In the genomic region with DNA sequence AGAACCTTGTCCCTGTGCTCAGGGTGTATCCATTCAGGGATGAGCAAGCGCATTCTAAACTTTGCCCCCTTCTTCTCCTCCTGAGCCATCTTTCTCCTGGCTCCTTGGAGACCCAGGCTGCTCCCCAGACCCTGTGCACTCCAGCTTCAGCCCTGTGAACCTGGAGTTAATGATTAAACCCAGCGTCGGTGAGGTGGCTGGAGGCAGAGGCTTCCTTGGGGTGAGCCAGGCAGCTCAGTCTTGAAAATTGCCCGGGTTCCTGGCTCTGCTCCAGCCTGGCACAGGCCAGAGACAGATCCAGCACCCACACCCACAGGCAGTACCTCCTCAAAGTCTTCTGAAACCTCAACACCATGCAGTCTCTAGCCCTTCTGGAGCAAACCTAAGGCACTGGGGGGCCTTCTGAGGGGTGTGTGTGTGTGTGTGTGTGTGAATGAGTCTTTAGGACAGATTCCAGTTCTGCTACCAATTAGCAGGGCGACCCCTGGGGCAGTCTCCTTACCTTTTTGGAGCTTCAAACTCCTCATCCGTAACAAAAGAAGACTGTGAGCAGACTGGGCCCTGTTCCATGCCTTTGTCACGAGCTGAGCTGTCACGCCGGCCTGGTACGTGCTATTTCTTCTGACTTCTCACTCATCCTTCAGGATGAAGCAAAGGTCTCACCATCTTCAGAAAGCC, we compare ENCODE assay signal across 12 mouse cellular contexts. TPM values are rescaled to one million over a fixed set of nuclear protein-coding genes. Genes with fewer than 3 reads are reported as not detected.
DNase-seq lines count a peak whose midpoint lies in the region.
"Had no signal": no experiment of that assay in that cellular context is flagged by ENCODE, and none has a peak within 500 bp of the region (broad histone marks: within the 10 kb centered on the region; RNA-seq: fewer than 3 reads in every experiment).

No protein-coding gene starts in this region.

- peak; percentile 8 for DNase-seq in adrenal gland, adult 2 months
- no peak for DNase-seq in adrenal gland, adult (ENCODE audit: inconsistent age in 2 of 2, low spot score in 1 of 2)
- DNase-seq in urinary bladder, postnatal 25 days (ENCODE audit: low spot score): peak; percentile 26
- DNase-seq in urinary bladder, adult 2 months (ENCODE audit: low spot score): no peak
- DNase-seq in kidney, postnatal 4 days: peak; percentile 82 to 91
- DNase-seq in yolk sac, embryonic 10.5 days (ENCODE audit: low spot score): peak; percentile 87
- no peak for DNase-seq in spleen, postnatal 14 days (ENCODE audit: low spot score in 2 of 2)
- DNase-seq in gastrocnemius, postnatal 25 days: no peak
- DNase-seq: forebrain, postnatal 0 days; heart, adult 2 months; right cerebral cortex, adult 18-20 months had no signal

RNA-seq across cellular contexts. Expression of a gene that starts 29.9 kb away (rescaled TPM):
- total RNA-seq in adrenal gland, adult 2 months (2021): not detected
- polyA plus RNA-seq in adrenal gland, adult 2 months (2012; rRNA removed): 0.26 and 0.53 TPM in 2 replicates
- 11.7 and 12.5 TPM in 2 replicates for polyA plus RNA-seq in urinary bladder, adult 2 months (2012; rRNA removed)
- not detected for total RNA-seq in gastrocnemius, postnatal 25 days (2021)
- total RNA-seq: forebrain, postnatal 0 days; heart, adult 2 months; hematopoietic stem cell, adult 5-6 weeks had no signal

Comparison
In these comparisons a context has a peak if more than half of its experiments do, and no peak if none do; other contexts are left out.
1. DNase-seq: peak in adrenal gland, adult 2 months (single experiment), urinary bladder, postnatal 25 days (single experiment), kidney, postnatal 4 days (2 of 2) and yolk sac, embryonic 10.5 days (single experiment); none in adrenal gland, adult (0 of 2), urinary bladder, adult 2 months (single experiment), spleen, postnatal 14 days (0 of 2) and gastrocnemius, postnatal 25 days (single experiment).